Mouse (Mus musculus) kidney, embryonic 16.5 days (tissue): ENCODE results near the gene Tln1. TPM values are rescaled to one million over a fixed set of nuclear protein-coding genes. Genes with fewer than 3 reads are reported as not detected.
A peak's percentile ranks its signal among the peaks of the same experiment; 100 is the strongest.

Source experiments
- ATAC-seq: fragments of 200-750 bp; cut with Nextera tagmentation; 2 replicates; pipeline ENCODE4 v1.8.0; 2017; ENCODE audit warnings: moderate TSS enrichment; ENCODE audit not compliant: low FRiP score, low TSS enrichment
- H3K27ac ChIP-seq: fragments of 300-500 bp; sonication (generic); 2 replicates; pipeline ENCODE4 v1.5.1; 2014; ENCODE audit warnings: low read length
- H3K27me3 ChIP-seq: fragments of 300-500 bp; sonication (generic); 2 replicates; pipeline ENCODE4 v1.6.1; 2014; ENCODE audit warnings: low read length, control low read depth, mixed read lengths; ENCODE audit not compliant: insufficient read depth
- H3K36me3 ChIP-seq: fragments of 300-500 bp; sonication (generic); 2 replicates; pipeline ENCODE4 v1.6.1; 2014; ENCODE audit warnings: low read length, control low read depth, mixed read lengths; ENCODE audit not compliant: insufficient read depth
- H3K4me1 ChIP-seq: fragments of 300-500 bp; sonication (generic); 2 replicates; pipeline ENCODE4 v1.6.1; 2014; ENCODE audit warnings: low read length, control low read depth, mixed read lengths; ENCODE audit not compliant: insufficient read depth
- H3K4me2 ChIP-seq: fragments of 300-500 bp; sonication (generic); replicated peaks from 2 replicates; pipeline ENCODE4 v1.6.1; 2014; ENCODE audit warnings: low read depth, low read length
- H3K4me3 ChIP-seq: fragments of 300-500 bp; sonication (generic); 2 replicates; pipeline ENCODE4 v1.5.1; 2014; ENCODE audit warnings: mild to moderate bottlenecking, low read length
- H3K9ac ChIP-seq: fragments of 300-500 bp; sonication (generic); replicated peaks from 2 replicates; pipeline ENCODE4 v1.6.1; 2014; ENCODE audit warnings: low read length
- H3K9me3 ChIP-seq: fragments of 300-500 bp; sonication (generic); 2 replicates; pipeline ENCODE4 v1.6.1; 2016; ENCODE audit warnings: low read length, control low read depth
- WGBS: fragments of 180-500 bp; shearing (Covaris S2); extraction: QIAGEN DNeasy Blood & Tissue Kit; methylation state at CpG from one replicate; pipeline ENCODE4 v1.1.7; 2014; 5-methylcytosine and 5-hydroxymethylcytosine counted together
- polyA plus RNA-seq: library from polyadenylated mRNA; unstranded; fragments of >200 nt; fragmentation: Nextera tagmentation; extraction: Ambion mirVana; gene quantifications from 2 replicates; pipeline ENCODE4 v1.2.1, GENCODE M21; 2015

The Tln1 gene
- polyA plus RNA-seq, 1 experiment from 2014 or later, result 66.5 TPM

GRCm38 (mm10) chr4:43562769-43563600, 494 bp upstream of the Tln1 start:
- Histone ChIP-seq H3K27me3 (no peaks in the 10 kb centered on the region), H3K9ac (peak overlapping the region; percentile 71), H3K4me1 (peaks cover 46% of the 10 kb centered on the region), H3K4me2 (peak overlapping the region; percentile 93), H3K9me3 (no peaks in the 10 kb centered on the region), H3K27ac (peak overlapping the region; percentile 100), H3K36me3 (peaks cover 34% of the 10 kb centered on the region), H3K4me3 (peak overlapping the region; percentile 82)
- WGBS, result 2% methylated on average over 22 of the region's 22 CpGs
- peak; percentile 5 for ATAC-seq

GRCm38 (mm10) chr4:43561436-43561996, 975 bp downstream of the Tln1 start:
- Histone ChIP-seq H3K36me3 (peaks cover 23% of the 10 kb centered on the region), H3K9ac (peak overlapping the region; percentile 95), H3K4me1 (peaks cover 56% of the 10 kb centered on the region), H3K27me3 (no peaks in the 10 kb centered on the region), H3K4me2 (peak overlapping the region; percentile 73), H3K4me3 (peak overlapping the region; percentile 82), H3K9me3 (no peaks in the 10 kb centered on the region), H3K27ac (peak overlapping the region; percentile 100)
- no peak for ATAC-seq
- 2% methylated on average over 16 of the region's 16 CpGs for WGBS

GRCm38 (mm10) chr4:43560976-43561375, 1.5 kb downstream of the Tln1 start:
- Histone ChIP-seq H3K9ac (peak overlapping the region; percentile 95), H3K4me2 (peak overlapping the region; percentile 73), H3K36me3 (peaks cover 22% of the 10 kb centered on the region), H3K27ac (peak overlapping the region; percentile 100), H3K27me3 (no peaks in the 10 kb centered on the region), H3K4me3 (peak overlapping the region; percentile 82), H3K4me1 (peaks cover 56% of the 10 kb centered on the region), H3K9me3 (no peaks in the 10 kb centered on the region)
- 15% methylated on average over 2 of the region's 2 CpGs for WGBS
- ATAC-seq, result no peak

- peaks cover 56% of the 10 kb centered on the region for H3K4me1 ChIP-seq
- peak overlapping the region; percentile 100; the same call in 1 of the 2 replicates for H3K27ac ChIP-seq
- peaks cover 22% of the 10 kb centered on the region for H3K36me3 ChIP-seq
- peak overlapping the region; percentile 95 for H3K9ac ChIP-seq
- no peak for ATAC-seq
- 21% methylated on average over 6 of the region's 6 CpGs for WGBS
- H3K4me3 ChIP-seq, result peak overlapping the region; percentile 82
- no peaks in the 10 kb centered on the region for H3K9me3 ChIP-seq
- no peaks in the 10 kb centered on the region for H3K27me3 ChIP-seq
- peak overlapping the region; percentile 73 for H3K4me2 ChIP-seq
These were observed 2.3 kb downstream of the Tln1 start for GRCm38 (mm10) chr4:43560243-43560611.

GRCm38 (mm10) chr4:43559519-43560242, 2.8 kb downstream of the Tln1 start:
- no peak for ATAC-seq
- peak overlapping the region; percentile 95 for H3K9ac ChIP-seq
- WGBS, result 66% methylated on average over 13 of the region's 13 CpGs

GRCm38 (mm10) chr4:43558631-43559356, 3.7 kb downstream of the Tln1 start:
- peaks cover 51% of the 10 kb centered on the region for H3K4me1 ChIP-seq
- H3K36me3 ChIP-seq, result peaks cover 30% of the 10 kb centered on the region
- H3K9me3 ChIP-seq, result no peaks in the 10 kb centered on the region
- 19% methylated on average over 13 of the region's 13 CpGs for WGBS
- H3K9ac ChIP-seq, result peak overlapping the region; percentile 57
- peak overlapping the region; percentile 93 for H3K27ac ChIP-seq
- no peaks in the 10 kb centered on the region for H3K27me3 ChIP-seq
- peak overlapping the region; percentile 82 for H3K4me3 ChIP-seq
- H3K4me2 ChIP-seq, result peak overlapping the region; percentile 73
- ATAC-seq, result peak; percentile 40

More at GRCm38 (mm10) chr4:43559519-43560242, 2.8 kb downstream of the Tln1 start:
- H3K4me2 ChIP-seq, result peak overlapping the region; percentile 73
- H3K4me3 ChIP-seq, result peak overlapping the region; percentile 82
- H3K36me3 ChIP-seq, result peaks cover 23% of the 10 kb centered on the region
- peaks cover 56% of the 10 kb centered on the region for H3K4me1 ChIP-seq
- H3K9me3 ChIP-seq, result no peaks in the 10 kb centered on the region
- H3K27me3 ChIP-seq, result no peaks in the 10 kb centered on the region
- H3K27ac ChIP-seq, result peak overlapping the region; percentile 100

GRCm38 (mm10) chr4:43558028-43558630, 4.4 kb downstream of the Tln1 start:
- Histone ChIP-seq H3K27me3 (no peaks in the 10 kb centered on the region), H3K4me1 (peaks cover 44% of the 10 kb centered on the region), H3K9me3 (no peaks in the 10 kb centered on the region), H3K4me2 (peak overlapping the region; percentile 73), H3K27ac (peak overlapping the region; percentile 93), H3K36me3 (peaks cover 36% of the 10 kb centered on the region), H3K9ac (peak overlapping the region; percentile 57), H3K4me3 (peak overlapping the region; percentile 82)
- ATAC-seq, result peak; percentile 36
- 32% methylated on average over 5 of the region's 5 CpGs for WGBS

GRCm38 (mm10) chr4:43555926-43556325, 6.6 kb downstream of the Tln1 start:
- ATAC-seq, result no peak
- Histone ChIP-seq H3K36me3 (peaks cover 57% of the 10 kb centered on the region), H3K4me3 (no peak overlapping the region), H3K9me3 (peaks cover 6% of the 10 kb centered on the region; the same call in 1 of the 2 replicates), H3K27me3 (no peaks in the 10 kb centered on the region), H3K27ac (no peak overlapping the region), H3K4me2 (no peak overlapping the region), H3K9ac (no peak overlapping the region), H3K4me1 (peaks cover 39% of the 10 kb centered on the region)
- 95% methylated on average over 7 of the region's 7 CpGs for WGBS

- no peaks in the 10 kb centered on the region for H3K27me3 ChIP-seq
- H3K9ac ChIP-seq, result no peak overlapping the region
- no peak for ATAC-seq
- H3K4me2 ChIP-seq, result no peak overlapping the region
- no peak overlapping the region for H3K4me3 ChIP-seq
- no peak overlapping the region for H3K27ac ChIP-seq
- H3K4me1 ChIP-seq, result peaks cover 19% of the 10 kb centered on the region
- peaks cover 78% of the 10 kb centered on the region for H3K36me3 ChIP-seq
- H3K9me3 ChIP-seq, result peaks cover 6% of the 10 kb centered on the region; the same call in 1 of the 2 replicates
These were observed 8.6 kb downstream of the Tln1 start for GRCm38 (mm10) chr4:43553891-43554290.
